Mouse (Mus musculus): Measurements from ENCODE around the gene Ccr7.

GRCm38 (mm10) chr11:99161648-99162047, 6.8 kb upstream of the Ccr7 start:
- TF ChIP-seq GATA1 (IDR thresholded peaks at IDR 0.05; ENCODE audit: borderline replicate concordance, low read length): no peak
- TF ChIP-seq FLI1 (IDR thresholded peaks at IDR 0.05; ENCODE audit: low read length): no peak

Data from megakaryocyte, embryonic 14.5 days (primary cell).